Mouse (Mus musculus) layer of hippocampus, postnatal 10 days (tissue): ENCODE data around the gene Ell3. TPM values are rescaled to one million over a fixed set of nuclear protein-coding genes. Genes with fewer than 3 reads are reported as not detected.
"Not testable (repeated sequence)": the region's sequence is repeated elsewhere in the genome, so short reads cannot be mapped to it uniquely, and the experiment has no call there.

ENCODE experiments used
- DNase-seq, 2 experiments: peaks; one replicate each; pipeline ENCODE4 v3.0.0; 2021; ENCODE audit warnings: low spot score in 2 of 2
- long read RNA-seq: library from polyadenylated mRNA; stranded (forward); transcript quantifications from one replicate; pipeline ENCODE4 v2.0.0, GENCODE M21; 2023
- total RNA-seq, 2 experiments: library from RNA; stranded (reverse); gene quantifications; 2 replicates each; pipeline ENCODE4 v1.2.3; 2021

The Ell3 gene
- not detected for total RNA-seq
- long read RNA-seq = 0 reads

DNA sequence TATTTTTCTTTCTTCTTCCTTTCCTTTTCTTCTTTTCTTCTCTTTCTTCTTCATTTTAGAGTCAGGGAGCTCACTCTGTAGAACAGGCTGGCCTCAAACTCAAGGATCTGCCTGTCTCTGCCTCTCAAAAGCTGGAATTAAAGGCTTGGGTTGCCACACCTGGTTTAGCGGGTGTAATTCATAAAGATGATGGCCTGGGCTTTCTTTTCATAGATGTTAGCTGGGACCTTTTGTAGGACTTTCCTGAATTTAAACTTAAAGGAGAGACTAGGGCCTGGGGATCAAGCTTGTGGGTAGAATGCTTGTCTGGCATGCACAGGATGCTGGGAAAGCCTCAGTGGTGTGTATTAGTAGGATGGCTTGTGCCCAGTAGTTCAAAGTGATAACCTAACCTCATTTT is at the start of gene Ell3:
Gene Ell3 (minus strand): TSS at position 101 of the 400 bp plus-strand sequence.
- DNase-seq = no peak

DNA sequence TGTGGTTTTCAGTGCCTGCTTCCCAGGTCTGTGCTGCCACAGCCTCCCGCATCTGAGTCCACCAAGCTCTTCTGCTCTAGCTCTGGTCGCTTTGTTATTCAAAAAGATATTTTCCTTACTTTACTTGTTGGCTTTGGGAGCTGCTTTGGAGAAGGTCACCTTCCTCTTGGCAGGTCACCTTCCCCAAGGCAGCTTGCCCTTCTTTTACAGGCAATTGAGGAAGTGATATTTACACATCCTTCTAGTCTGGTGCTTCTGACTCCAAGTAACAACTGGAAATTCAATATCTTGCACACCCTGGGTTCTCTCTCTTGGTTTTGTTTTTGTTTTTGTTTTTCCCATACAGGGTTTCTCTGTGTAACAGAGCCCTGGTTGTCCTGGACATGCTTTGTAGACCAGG is 40.3 kb upstream of the Ell3 start:
- DNase-seq = not testable (repeated sequence)

DNA sequence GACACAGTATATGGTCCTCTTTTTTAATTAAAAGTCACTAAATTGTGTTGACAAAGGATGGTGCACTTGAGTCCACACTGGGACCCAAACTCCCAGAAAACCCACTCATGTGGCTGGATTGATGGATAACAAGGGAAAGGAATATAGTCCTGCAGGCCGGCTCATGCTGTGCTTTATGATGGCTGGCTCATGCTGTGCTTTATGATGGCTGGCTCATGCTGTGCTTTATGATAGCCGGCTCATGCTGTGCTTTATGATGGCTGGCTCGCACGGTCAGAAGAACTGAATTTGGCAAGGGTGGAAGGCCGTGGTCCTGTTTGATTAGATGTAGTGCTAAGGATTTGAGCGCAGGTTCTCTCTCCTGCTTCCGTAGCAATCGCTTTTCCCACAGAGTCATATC is 39.5 kb upstream of the Ell3 start:
- DNase-seq = no peak

DNA sequence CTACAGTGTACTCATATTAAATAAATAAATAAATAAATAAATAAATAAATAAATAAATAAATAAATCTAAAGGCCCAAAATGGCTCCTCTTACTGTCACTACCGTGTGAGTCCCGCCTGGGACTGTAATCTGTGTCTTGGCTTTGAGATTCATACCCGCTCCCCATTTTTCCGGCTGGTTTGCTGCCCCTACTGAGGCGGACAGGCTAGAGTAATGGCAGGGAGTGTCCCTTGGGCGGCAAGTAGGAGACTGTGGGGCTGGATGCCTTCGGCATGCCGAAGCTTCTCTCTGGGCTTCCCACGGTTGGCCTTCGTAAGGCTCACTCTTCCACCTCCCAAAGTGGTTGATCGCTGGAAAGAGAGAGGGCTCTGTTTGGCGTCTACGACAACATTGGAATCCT is 36.8 kb upstream of the Ell3 start:
- DNase-seq = not testable (repeated sequence)

GRCm38 (mm10) chr2:121480498-121480897 is 36.4 kb upstream of the Ell3 start:
- peak in 1 of 2 experiments; percentile 13 for DNase-seq

- no peak for DNase-seq
Observed at GRCm38 (mm10) chr2:121477491-121478266, 33.6 kb upstream of the Ell3 start.

DNA sequence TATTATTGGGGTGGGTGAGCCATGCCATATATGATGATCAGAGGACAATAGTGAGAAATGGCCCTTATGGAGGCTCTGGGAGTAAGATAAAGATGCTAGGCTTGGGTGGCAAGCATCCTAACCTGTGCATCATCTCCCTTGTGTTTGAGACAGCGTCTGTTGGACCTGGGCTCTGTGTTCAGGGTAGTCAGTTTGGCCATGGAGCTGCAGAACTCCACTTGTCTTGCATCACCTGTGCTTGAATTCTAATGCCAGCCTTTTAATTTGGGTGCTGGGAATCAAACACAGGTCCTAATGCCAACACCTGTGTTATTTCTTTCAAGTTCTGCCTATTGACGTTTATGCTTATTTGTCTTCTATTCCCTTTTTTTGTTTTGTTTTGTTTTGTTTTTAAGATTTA is 31.2 kb upstream of the Ell3 start:
- not testable (repeated sequence) for DNase-seq

DNA sequence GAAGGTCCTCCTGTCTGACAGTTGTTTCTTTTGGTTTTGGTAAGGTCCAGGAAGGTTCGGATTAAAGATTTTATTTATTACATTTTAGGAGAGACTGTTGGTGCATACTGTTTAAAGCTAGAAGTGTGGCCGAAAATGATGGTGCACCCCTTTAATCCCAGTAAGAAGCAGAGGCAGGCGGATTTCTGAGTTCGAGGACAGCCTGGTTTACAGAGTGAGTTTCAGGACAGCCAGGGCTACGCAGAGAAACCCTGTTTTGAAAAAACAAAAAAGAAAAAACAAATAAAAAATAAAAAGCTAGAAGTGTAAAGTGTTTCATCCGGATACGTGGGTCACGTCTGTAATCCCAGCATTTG is 30.1 kb upstream of the Ell3 start:
- no peak for DNase-seq

DNA sequence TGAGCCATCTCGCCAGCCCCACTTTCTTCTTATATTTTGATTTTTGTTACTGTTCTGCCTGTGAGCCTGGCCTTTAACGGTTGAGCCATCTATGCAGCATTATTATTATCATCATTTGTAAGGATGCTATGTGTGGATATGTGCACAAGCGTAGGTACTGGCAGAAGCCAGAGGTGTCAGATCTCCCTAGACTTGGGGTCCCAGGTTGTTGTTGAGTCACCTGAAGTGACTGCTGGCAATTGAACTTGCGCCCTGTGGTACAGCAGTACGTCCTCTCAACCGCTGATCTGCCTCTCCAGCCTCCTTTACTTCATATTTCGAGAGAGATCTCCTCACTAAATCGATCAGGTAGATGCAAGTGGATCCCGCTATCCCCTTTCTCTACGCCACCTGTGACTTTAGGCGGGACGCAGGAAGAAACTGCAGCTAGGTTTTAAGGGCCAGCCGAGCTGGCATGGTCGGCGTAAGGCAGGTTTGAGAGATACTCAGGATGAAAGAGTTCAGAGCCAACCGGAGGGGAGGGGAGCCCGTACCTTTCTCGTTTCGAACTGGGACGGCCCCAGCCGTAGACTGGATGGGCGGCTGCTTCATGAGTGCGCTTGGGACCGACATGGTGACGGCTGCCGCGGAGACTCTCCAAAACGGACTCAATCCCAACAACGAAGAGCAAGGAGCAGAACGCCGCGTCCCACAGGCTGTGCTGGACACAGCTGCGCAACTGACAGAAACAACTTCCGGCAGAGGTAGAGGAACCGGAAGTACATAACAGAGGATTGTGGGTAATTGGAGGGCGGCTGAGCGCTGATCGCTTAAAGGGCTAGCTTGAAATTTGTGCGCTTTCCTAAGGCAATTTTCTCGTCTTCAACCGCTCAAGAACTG is 29.5 kb upstream of the Ell3 start, which contains the start of gene Mfap1b:
Gene Mfap1b (minus strand): TSS at position 767 of the 879 bp plus-strand sequence.
- DNase-seq = peak; percentile 70 to 78

- not testable (repeated sequence) for DNase-seq
Observed at GRCm38 (mm10) chr2:121472783-121473182, 28.7 kb upstream of the Ell3 start.

GRCm38 (mm10) chr2:121468982-121469381 is 24.9 kb upstream of the Ell3 start:
- not testable (repeated sequence) for DNase-seq

GRCm38 (mm10) chr2:121460071-121460470 is 16.0 kb upstream of the Ell3 start:
- no peak for DNase-seq

GRCm38 (mm10) chr2:121456692-121457642 is 12.9 kb upstream of the Ell3 start, which contains the start of gene Serinc4:
Serinc4 (minus strand) TSS chr2:121456781.
- DNase-seq = peak; percentile 77 to 82

- DNase-seq = no peak
Observed at GRCm38 (mm10) chr2:121455534-121455933, 11.5 kb upstream of the Ell3 start.

DNA sequence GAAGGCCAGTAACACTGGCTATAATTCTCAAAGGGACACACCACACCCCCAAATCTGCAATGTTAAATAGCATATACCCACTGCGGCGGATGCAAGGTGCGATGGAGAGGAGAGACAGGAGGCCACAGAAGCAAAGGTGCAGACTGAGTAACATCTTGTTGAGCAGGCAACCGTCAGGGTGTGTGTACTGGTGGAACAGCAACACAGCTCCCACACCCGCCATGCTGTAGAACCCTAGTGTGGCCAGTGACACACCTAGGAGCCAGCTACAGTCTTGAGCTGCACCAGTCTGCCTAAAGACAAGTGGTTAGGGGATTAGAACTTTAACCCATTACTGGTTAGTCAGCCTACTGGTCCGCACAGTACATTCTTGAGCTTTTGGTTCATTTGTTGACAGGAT is 9.8 kb upstream of the Ell3 start:
- no peak for DNase-seq

DNA sequence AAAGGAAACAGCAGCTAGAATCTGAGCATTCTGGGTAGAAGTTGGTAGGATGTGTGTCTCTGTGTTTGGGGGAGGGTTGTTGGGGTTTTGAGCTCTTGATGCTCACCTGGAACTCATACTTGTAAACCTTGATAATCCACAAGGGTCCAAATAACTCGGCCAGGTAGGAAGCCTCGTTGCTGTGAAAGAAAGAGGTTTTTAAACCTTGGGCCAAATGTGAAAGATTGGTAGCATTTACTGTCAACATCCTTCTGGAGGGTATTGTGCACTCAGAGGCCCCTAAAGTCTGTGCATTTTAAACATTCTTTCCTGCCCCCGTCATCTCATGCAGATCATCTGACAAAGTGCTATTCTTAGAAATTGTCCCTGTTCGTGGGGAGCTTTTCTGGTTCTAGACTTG is 8.9 kb upstream of the Ell3 start, which contains the start of gene Hypk:
Gene Hypk (plus strand): TSS at position 301 of the 400 bp plus-strand sequence.
- DNase-seq = no peak

DNA sequence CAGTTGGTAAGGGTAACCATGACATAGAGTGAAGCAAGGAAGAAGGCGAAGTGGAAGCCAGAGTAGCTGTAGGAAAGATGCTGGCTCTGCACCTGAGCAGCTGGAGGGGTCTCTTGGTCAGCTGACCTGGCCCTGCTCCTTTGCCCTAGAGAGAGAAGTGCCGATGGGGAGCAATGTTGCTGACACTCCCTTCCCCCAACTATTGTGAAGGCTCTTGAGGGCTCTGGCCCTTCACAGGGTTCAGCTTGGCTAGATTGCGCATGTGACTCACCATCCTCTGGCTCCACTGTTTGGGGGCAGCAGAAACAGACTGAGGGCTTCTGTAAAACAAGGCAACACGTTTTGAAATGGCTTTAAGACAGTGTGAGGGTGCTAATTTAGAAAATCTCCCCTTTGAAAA is 8.3 kb upstream of the Ell3 start:
- DNase-seq = no peak

DNA sequence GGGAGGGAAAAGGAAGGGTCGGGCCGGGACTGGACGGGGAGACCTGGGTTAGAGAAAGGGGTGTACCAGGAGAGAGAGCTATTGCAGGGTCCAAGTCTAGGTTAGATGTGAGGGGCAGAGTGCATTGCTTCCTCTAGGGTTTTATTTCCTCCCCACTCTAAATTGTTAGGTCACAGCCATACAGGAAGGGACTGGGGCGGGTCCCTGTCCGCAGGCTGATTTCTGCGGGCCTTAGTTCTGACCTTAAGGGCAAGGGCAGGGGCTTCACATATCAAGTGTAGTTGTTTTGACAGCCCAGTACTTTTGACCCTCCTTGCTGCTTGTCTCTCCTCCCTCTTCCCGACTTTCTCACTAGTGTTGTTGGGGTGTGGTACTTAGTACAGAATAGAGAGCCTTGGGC is 6.0 kb upstream of the Ell3 start:
- no peak for DNase-seq

DNA sequence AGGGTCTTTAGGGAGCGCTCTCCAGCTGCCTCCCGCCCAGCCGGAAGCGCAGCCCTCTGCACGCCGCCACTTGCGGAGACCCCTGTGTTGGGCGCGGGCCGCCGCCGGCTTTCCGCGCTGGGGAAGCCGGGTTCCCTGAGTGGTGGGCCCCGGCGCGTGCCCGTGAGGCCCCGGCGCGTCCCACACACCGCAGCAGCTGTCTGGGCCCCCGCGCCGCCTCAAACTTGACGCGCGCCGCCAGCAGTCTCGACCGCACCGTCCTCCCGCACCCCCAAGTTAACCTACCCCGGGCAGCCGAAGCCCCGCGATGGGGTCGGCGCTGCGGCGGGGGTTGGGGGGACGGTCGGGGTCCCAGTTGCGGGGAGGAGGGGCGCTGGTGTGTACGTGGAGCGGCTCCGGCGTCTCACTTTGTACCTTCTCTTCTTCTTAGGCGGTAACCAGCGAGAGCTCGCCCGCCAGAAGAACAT is 5.5 kb upstream of the Ell3 start:
- peak in 1 of 2 experiments; percentile 31 for DNase-seq

GRCm38 (mm10) chr2:121448739-121449535 is 4.9 kb upstream of the Ell3 start, which contains the start of gene Serf2:
Serf2 (plus strand) TSS chr2:121449195.
- DNase-seq = peak; percentile 98 to 99
